Mouse (Mus musculus): ENCODE measurements around the gene Camk1d. TPM values are rescaled to one million over a fixed set of nuclear protein-coding genes. Genes with fewer than 3 reads are reported as not detected.
"Not testable (repeated sequence)": the region's sequence is repeated elsewhere in the genome, so short reads cannot be mapped to it uniquely, and the experiment has no call there.

Camk1d gene
- total RNA-seq, 1 experiment from 2014 or later: 7.4 TPM

DNA sequence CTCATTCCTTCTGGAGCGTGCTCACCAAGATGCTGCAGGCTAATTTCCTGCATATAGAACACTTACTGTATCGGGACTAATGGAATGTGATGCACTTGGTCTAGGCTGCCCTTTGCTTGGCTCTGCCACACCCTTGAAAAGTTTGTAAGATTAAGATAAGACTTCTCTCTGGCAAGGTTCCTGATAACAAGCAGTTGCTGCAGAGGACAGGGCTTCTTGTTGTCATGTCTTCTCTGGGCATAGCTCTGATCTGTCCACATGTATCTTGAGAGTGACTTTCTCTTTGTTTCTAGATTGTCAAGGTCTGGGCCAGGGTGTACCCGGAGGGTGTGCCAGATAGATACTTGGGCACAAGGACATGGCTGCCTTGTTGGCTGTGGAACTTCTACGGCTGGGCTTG, 398.1 kb downstream of the Camk1d start:
- DNase-seq: no peak

GRCm38 (mm10) chr2:5315291-5315828, 399.0 kb downstream of the Camk1d start:
- no peak for DNase-seq

- no peak for DNase-seq
Observed at GRCm38 (mm10) chr2:5314530-5315166, 399.7 kb downstream of the Camk1d start.

DNA sequence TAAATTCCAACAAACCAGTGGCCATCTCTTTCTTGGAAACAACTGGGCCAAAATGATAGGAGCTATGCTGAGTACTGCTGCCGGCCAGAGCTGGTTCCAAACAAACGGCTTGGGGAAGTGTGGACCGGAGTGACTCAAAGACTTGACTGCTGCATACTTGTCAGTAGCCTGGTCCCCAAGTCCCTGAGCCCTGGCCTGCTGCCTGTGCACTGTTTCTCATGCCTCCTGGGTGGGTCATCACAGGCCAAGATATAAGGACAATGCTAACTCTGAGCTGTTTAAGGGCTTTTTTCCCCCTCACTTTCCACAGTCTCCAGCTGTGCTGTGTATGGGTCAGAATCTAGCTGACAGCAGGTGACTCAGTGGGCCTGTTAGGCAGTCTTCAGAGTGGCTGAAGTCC, 409.2 kb downstream of the Camk1d start:
- no peak for DNase-seq

- DNase-seq: no peak
Observed at GRCm38 (mm10) chr2:5304451-5304850, 409.9 kb downstream of the Camk1d start.

- DNase-seq: no peak
Observed at GRCm38 (mm10) chr2:5301286-5301685, 413.0 kb downstream of the Camk1d start.

GRCm38 (mm10) chr2:5298071-5298470, 416.2 kb downstream of the Camk1d start:
- peak; percentile 56 for DNase-seq

DNA sequence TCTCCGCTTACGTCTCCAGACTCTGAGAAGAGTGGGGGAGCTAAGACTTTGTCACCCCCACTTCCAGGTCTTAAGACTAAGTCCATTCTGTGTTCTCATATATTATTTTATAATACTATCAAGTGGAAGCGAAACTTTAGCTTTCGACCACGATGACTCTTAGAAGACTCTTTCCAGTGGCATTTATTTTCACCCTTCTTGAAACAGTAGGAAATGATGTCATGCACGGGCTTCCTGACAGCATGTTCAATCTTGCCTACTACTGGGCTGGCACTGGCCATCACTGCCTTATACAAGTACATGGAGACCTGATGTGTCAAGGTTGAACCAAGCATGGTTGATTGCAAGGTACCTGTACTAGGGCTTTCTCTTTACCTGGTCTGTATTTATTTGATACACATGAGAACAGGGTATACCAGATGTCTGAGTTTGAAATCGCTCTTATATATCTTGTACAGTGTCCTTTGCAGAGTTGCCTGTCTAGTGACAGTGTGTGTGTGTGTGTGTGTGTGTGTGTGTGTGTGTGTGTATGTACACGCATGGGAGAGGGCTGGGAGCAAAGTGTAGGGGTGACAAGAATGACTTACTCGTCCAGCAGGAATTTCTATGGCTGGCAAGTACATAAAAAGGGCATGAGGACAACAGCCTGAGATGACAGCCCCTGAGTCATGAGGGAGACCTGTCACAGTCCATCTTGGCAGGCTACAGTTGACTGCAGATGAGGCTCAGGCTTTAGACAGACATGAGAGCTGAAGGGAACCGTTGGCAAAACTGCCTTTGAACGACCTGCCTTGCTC, 417.4 kb downstream of the Camk1d start:
- no peak for DNase-seq

- DNase-seq: no peak
Observed at GRCm38 (mm10) chr2:5295098-5295497, 419.2 kb downstream of the Camk1d start.

DNA sequence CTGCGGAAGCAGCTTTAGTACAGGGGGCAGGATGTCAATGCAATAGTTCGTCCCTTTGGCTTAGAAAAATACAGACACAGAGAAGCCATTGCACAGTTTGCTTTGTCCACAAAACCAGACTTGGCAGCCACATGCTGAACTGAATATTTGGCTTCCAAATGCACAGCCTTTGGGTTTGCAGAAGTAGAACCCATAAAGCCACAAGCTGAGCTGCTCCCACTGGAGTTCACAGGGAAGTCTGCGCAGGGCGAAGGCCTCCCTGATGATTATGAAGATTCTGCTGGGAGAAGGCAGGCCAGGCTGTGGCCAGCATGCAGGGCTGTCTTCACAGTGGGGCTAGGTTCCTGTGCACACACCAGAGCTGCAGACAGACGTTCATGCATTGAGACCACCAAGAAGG, 419.9 kb downstream of the Camk1d start:
- DNase-seq: no peak

DNA sequence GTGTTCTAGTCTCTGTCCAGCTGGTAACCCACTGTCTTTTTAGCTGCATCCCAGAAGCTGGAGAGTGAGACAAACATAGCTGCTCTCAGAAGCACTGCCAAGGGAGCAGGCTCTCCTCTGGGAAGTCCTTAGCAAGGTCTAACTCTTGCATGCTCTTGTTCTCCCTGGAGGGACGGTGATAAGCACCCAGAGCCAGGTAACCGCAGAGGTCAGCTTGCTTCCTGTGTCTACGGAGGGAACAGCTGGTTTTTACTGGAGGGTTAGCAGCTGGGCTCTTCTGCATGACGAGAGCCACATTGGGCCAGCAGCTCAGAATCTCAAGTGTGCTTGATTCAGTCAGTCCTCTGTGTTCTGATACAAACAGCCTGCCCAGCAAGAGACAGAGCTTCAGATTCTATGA, 425.7 kb downstream of the Camk1d start:
- DNase-seq: no peak

- peak; percentile 18 for DNase-seq
Observed at GRCm38 (mm10) chr2:5287044-5287380, 427.3 kb downstream of the Camk1d start.

- peak; percentile 54 for DNase-seq
Observed at GRCm38 (mm10) chr2:5286189-5287043, 427.9 kb downstream of the Camk1d start.

DNA sequence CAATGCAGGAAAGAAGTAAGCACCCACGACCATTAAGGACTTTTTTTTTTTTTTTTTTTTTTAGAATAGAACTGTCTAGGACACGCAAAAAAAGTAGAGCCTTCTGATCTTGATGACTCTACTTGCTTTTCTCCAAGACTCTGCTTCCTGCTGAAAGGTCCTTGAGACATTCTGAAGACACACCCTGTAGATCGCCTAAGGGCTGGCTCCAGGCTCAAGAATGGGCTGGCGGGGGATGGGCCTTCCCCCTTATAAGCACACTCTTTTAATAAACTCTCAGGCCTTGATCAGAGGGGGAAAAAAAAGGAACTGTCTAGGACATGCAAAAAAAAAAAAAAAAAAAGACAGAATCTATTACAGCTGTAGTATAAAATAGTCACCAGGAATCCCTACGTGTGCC, 430.0 kb downstream of the Camk1d start:
- DNase-seq: no peak

DNA sequence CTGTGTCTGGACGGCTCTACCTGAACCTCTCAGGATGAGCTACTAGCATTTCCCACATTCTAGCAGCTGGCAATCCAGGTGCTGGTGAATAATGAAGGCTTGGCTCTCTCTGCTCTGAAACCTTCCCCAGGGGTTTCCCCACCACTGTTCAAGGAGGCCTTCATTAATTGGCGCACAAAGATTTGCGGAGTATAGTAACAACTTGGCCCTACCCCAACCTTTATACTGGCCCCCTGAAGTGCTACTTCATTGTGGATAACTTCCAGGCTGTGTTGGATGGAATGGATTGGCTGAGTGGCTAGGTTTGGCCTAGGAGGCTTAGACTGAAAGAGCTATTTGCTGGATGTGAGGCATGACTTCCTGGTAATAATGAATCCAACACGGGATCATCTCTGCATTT, 431.7 kb downstream of the Camk1d start:
- DNase-seq: no peak

GRCm38 (mm10) chr2:5267980-5268379, 446.3 kb downstream of the Camk1d start:
- DNase-seq: no peak

GRCm38 (mm10) chr2:5262279-5262678, 452.0 kb downstream of the Camk1d start:
- no peak for DNase-seq

DNA sequence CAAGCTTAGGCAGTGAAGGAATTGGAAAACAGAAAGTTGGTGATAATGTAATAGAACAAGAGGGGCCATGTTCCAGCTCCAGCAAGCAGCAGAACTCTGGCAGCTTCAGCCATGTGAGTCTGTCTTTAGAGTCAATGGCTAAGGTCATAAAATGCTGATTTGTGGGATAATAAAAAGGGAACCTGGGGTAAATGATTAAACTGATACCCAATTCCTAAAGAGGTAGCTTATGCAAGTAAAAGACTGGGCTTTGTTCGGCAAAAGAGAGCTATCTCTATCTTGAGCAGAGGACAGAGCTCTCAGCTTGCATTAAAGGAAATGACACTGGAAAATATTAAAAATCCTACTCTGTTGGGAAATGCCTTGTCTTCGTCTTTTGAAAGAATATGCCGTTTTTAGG, 456.1 kb downstream of the Camk1d start:
- DNase-seq: no peak

DNA sequence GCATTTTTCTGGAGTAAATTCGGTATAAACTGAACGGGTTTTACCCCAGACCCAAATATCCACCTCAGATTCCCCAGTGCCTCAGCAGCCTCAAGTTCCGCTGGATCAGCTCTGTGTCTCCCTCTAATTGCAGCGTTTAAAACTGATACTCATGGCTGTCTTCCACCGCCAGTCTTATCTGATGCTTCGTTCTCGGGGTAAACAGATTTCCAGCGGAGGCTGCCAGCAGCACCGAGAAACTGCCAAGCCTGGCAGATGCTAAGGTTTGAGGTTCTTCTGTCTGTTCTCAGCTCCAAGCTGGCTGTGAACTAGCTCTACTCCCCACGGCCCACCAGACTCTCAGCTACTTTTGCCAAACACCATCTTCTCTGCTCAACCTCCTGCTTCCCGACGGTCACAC, 464.3 kb downstream of the Camk1d start:
- peak; percentile 35 for DNase-seq

DNA sequence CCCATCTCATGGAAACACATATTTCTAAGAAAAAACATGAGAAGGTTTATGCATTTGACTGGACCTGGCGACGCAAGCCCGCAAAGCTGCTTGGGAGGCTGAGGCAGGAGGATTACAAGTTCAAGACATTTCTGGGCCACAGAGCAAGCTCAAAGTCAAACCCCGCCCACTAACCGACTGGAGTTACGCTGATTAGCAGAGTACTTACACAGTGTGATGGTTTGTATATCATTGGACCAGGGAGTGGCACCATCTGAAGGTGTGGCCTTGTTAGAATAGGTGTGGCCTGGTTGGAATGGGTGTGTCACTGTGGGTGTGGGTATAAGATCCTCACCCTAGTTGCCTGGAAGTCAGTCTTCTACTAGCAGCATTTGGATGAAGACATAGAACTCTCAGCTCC, 465.1 kb downstream of the Camk1d start:
- DNase-seq: not testable (repeated sequence)

Measured in adrenal gland, postnatal 14 days (tissue).